ENCODE assay signal across 8 mouse cellular contexts in genomic region chr5:118380422-118381293, GRCm38 (mm10).
DNase-seq lines count a peak whose midpoint lies in the region; ATAC-seq and TF ChIP-seq lines count a peak whose summit lies in the region.

No protein-coding gene starts in this region.

- H3K9me3 ChIP-seq in ES-Bruce4 (replicated peaks; ENCODE audit: control insufficient read depth, insufficient read depth, low read length, poor library complexity, severe bottlenecking), result no peaks in the 10 kb centered on the region

- no peak for TF ChIP-seq EP300 in ES-Bruce4 (IDR thresholded peaks at IDR 0.05; ENCODE audit: insufficient read depth, low read depth, low read length)

- peak overlapping the region; percentile 84 for H3K4me3 ChIP-seq in ES-Bruce4 (ENCODE audit: low read depth, low read length)
- H3K4me3 ChIP-seq in bone marrow macrophage, adult 2 months (ENCODE audit: insufficient read depth, low read length), result peak overlapping the region; percentile 71

- H3K4me1 ChIP-seq in ES-Bruce4 (ENCODE audit: control insufficient read depth, insufficient read depth, low read length), result no peaks in the 10 kb centered on the region
- H3K4me1 ChIP-seq in bone marrow macrophage, adult 2 months (ENCODE audit: control insufficient read depth, insufficient read depth, low read length), result peaks cover 28% of the 10 kb centered on the region

- no peak for TF ChIP-seq CTCF in ES-Bruce4 (IDR thresholded peaks at IDR 0.05; ENCODE audit: low read depth, low read length)
- 0 out of 2 replicates have a peak, but pooled peaks have one; percentile 21 for TF ChIP-seq CTCF in bone marrow macrophage, adult 2 months (IDR thresholded peaks at IDR 0.05; ENCODE audit: low read depth, low read length)

- ATAC-seq in frontal cortex, adult (ENCODE audit: low TSS enrichment), result peak; percentile 28; the same call in 1 of the 2 replicates
- peak; percentile 61 for ATAC-seq in hematopoietic stem cell, adult 5-6 weeks (replicated peaks in 1 of 2; ENCODE audit: insufficient read depth in 1 of 2, low FRiP score in 2 of 2, low TSS enrichment in 1 of 2, low read depth in 1 of 2, poor library complexity in 2 of 2, severe bottlenecking in 2 of 2)

- H3K27ac ChIP-seq in ES-Bruce4 (ENCODE audit: insufficient read depth, low read length), result peak overlapping the region; percentile 55; the same call in 1 of the 2 replicates
- peak overlapping the region; percentile 85 for H3K27ac ChIP-seq in bone marrow macrophage, adult 2 months (ENCODE audit: insufficient read depth, low read depth, low read length)

- H3K27me3 ChIP-seq in ES-Bruce4 (ENCODE audit: control insufficient read depth, insufficient read depth, low read length, poor library complexity, severe bottlenecking), result no peaks in the 10 kb centered on the region

- no peak for TF ChIP-seq POLR2A in ES-Bruce4 (IDR thresholded peaks at IDR 0.05; ENCODE audit: insufficient read depth, low read length)
- no peak for TF ChIP-seq POLR2A in bone marrow macrophage, adult 2 months (IDR thresholded peaks at IDR 0.05; ENCODE audit: borderline replicate concordance, low read depth, low read length)

- peak overlapping the region; percentile 36; the same call in 1 of the 2 replicates for H3K9ac ChIP-seq in ES-Bruce4 (ENCODE audit: low read depth, poor library complexity, severe bottlenecking)

- DNase-seq in layer of hippocampus, postnatal 25 days (ENCODE audit: extremely low spot score in 1 of 2, low spot score in 1 of 2), result peak; percentile 29 to 43
- DNase-seq in lung, postnatal 4 days, result peak; percentile 72 to 87
- DNase-seq in retina, embryonic 14.5 days (ENCODE audit: low spot score), result peak; percentile 85
- no peak for DNase-seq in c-Kit-positive CD71-positive TER-119-positive erythroid progenitor cells, embryonic 14.5 days (ENCODE audit: low spot score)

- H3K36me3 ChIP-seq in ES-Bruce4 (ENCODE audit: control insufficient read depth, insufficient read depth, low read length, poor library complexity, severe bottlenecking), result no peaks in the 10 kb centered on the region
